Mouse (Mus musculus) skeletal muscle tissue, postnatal 0 days (tissue): ENCODE results near the gene Cypt15. TPM values are rescaled to one million over a fixed set of nuclear protein-coding genes. Genes with fewer than 3 reads are reported as not detected.

ENCODE experiments used
- polyA plus RNA-seq: library from polyadenylated mRNA; unstranded; fragments of >200 nt; fragmentation: Nextera tagmentation; extraction: Ambion mirVana; gene quantifications from 2 replicates; pipeline ENCODE4 v1.2.1, GENCODE M21; 2015

Gene Cypt15
- polyA plus RNA-seq, result not detected in 2 replicates

GRCm38 (mm10) chrX:39345967-39346366 lies at the start of gene Cypt15:
Cypt15 (plus strand) TSS chrX:39346267.

